Mouse (Mus musculus): Measurements from ENCODE around the gene Tut1. TPM values are rescaled to one million over a fixed set of nuclear protein-coding genes. Genes with fewer than 3 reads are reported as not detected.

The Tut1 gene
- polyA plus RNA-seq, 1 experiment from 2014 or later = 30.0 TPM

DNA sequence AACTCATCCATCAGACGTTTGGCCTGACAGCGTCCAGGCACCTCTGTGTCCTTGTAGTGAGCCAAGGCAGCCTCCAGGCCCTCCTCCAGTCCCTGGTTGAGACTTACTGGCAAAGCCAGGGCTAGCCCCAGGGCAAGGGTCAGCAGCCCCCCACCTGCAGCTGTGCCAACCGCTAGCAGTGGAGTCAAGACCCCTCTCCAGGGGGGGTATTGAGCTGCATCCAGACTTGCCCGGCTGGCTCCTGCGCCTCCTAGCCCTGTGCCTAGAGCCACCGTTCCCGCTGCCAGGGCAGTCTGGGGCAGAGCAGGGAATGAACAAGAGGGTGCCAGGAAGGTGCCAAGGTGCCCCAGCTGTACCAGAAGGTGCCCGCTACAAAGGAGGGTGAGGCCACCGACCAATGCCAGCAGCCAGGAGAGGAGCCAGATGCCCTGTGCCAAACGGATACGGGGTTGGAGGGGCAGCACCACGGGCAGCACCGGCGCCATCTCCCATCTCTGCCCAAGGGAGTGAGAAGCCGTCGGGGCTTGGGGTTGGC lies 24.9 kb upstream of the Tut1 start:
- no peak; the same call in 1 of the 2 replicates for ATAC-seq (ENCODE audit: insufficient number of reproducible peaks, low FRiP score, low TSS enrichment, low read depth)
- peak overlapping the region; percentile 84 for H3K4me3 ChIP-seq
- peak overlapping the region; percentile 76 for H3K9ac ChIP-seq
- no peaks in the 10 kb centered on the region for H3K27me3 ChIP-seq
- WGBS = 26% methylated on average over 16 of the region's 16 CpGs
- peaks cover 39% of the 10 kb centered on the region for H3K36me3 ChIP-seq
- peaks cover 29% of the 10 kb centered on the region for H3K4me1 ChIP-seq
- H3K9me3 ChIP-seq = no peaks in the 10 kb centered on the region
- H3K27ac ChIP-seq = peak overlapping the region; percentile 88
- H3K4me2 ChIP-seq = peak overlapping the region; percentile 74

DNA sequence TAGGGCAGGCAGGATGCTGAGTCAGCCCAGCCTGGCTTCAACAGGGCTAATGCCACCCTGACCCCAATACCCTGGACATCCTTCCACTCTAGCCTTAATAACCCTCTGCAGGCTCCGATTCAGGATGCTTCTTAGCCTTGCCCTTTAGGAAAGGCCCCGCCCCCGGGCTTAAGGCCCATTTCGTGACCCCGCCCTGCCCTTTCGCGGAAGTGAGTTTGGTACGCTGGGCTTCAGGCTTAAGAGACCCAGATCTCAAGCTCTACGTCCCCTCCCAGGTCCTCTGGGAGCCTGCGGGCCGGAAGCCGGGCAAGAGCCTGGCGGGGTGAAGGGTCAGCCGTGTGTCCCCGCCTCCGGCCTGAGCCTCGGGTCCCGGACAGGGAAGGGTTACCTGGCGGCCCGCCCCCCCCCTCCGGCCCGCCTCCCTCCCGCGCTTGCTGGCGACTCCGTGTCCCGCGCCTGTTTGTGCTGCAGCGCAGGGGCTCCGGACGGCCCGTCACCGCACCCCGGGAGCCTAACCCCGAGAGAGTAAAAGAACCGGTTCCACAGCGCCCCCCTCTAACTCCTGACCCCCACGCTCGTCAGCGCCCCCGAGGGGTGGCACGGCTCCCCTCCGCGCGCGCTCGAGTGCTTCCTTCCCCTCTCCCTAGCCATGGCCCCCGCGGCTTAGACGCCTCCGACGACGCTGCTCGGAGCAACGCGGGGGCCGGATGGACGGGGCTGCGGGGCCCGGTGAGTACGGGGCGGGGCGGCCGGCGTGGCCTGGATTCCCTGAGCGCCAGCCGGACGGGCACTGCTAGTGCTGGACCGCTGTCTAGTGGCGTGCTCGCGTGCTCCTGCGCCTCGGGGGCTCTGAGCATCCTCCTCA lies 24.2 kb upstream of the Tut1 start, which contains the start of the genes Rom1 and Eml3:
Rom1 (minus strand) TSS at position 133 of the 865 bp plus-strand sequence.
Eml3 (plus strand) TSS at position 329 of the 865 bp plus-strand sequence.
- Histone ChIP-seq H3K9ac (peak within 1 kb of the TSS; percentile 76), H3K27me3 (no peaks in the 10 kb centered on the region), H3K4me2 (peak within 1 kb of the TSS; percentile 74), H3K27ac (peak within 1 kb of the TSS; percentile 88), H3K4me1 (peaks cover 29% of the 10 kb centered on the region), H3K4me3 (peak within 1 kb of the TSS; percentile 84), H3K9me3 (no peaks in the 10 kb centered on the region), H3K36me3 (peaks cover 46% of the 10 kb centered on the region)
- under 1% methylated on average over 72 of the region's 74 CpGs for WGBS
- peak; percentile 75 for ATAC-seq (ENCODE audit: insufficient number of reproducible peaks, low FRiP score, low TSS enrichment, low read depth)

DNA sequence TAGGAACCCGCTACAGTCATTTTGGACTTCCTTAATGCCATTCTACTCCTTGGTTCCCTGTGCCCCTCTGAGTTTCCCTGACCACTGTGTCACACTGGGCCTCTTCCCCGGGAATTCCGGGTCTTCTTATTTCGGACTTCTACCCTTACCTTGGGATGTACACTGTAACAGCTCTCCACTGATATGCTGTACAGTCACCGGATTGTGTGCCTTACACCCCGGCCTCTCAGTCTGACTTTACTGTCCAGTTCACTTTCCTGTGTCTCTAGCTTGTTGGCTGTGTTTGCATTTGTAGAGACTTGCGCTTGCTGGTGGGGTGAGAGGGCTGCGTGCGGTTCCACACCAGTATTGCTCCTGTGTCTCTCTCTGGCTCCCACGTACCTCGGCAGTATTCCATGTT lies 23.5 kb upstream of the Tut1 start:
- H3K4me3 ChIP-seq = peak overlapping the region; percentile 84

DNA sequence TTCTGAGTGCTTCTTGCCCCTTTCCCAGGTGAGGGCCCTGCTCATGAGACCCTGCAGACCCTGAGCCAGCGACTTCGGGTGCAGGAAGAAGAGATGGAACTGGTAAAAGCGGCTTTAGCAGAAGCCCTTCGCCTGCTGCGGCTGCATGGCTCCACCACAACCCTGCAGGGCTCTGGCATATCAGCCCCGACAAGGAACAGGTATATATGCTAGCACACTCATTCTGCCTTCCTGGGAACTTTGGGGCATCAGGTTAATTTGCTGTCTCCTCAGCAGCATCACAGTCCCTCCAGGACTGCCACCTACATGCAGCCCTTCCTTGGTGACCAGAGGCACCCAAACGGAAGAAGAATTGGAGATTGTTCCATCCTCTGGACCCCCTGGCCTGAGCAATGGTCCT lies 22.9 kb upstream of the Tut1 start:
- H3K9ac ChIP-seq = peak overlapping the region; percentile 76; the same call in 1 of the 2 replicates
- H3K4me3 ChIP-seq = peak overlapping the region; percentile 84
- H3K27ac ChIP-seq = no peak overlapping the region
- H3K36me3 ChIP-seq = peaks cover 51% of the 10 kb centered on the region
- peaks cover 29% of the 10 kb centered on the region for H3K4me1 ChIP-seq
- H3K4me2 ChIP-seq = peak overlapping the region; percentile 74
- no peaks in the 10 kb centered on the region for H3K27me3 ChIP-seq
- no peak for ATAC-seq (ENCODE audit: insufficient number of reproducible peaks, low FRiP score, low TSS enrichment, low read depth)
- 74% methylated on average over 7 of the region's 7 CpGs for WGBS
- H3K9me3 ChIP-seq = no peaks in the 10 kb centered on the region

More for the DNA sequence above, 23.5 kb upstream of the Tut1 start:
- Histone ChIP-seq H3K27ac (peak overlapping the region; percentile 88), H3K4me1 (peaks cover 29% of the 10 kb centered on the region), H3K27me3 (no peaks in the 10 kb centered on the region), H3K9me3 (no peaks in the 10 kb centered on the region), H3K36me3 (peaks cover 52% of the 10 kb centered on the region), H3K4me2 (peak overlapping the region; percentile 74), H3K9ac (peak overlapping the region; percentile 76)
- ATAC-seq (ENCODE audit: insufficient number of reproducible peaks, low FRiP score, low TSS enrichment, low read depth) = no peak
- WGBS = 7% methylated on average over 11 of the region's 11 CpGs

DNA sequence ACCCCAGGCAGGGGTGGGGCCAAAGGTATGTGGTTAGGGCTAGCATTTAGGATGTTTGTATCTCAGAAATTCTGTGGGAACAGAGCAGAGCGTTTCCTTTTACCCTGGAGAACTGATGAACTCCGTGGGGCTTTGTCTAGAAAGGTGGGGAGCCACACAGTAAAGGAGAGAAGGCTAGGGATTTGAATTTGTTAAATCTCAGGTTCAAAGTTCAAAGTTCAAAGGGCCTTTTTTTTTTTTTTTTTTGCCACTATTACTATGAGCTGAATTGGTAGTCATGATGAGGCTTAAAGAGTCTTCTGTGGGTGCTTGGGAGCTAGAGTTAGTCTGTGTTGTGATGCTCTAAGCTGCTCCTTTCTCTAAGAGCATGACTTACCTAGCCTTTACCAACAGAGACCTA lies 16.9 kb upstream of the Tut1 start:
- H3K9ac ChIP-seq = no peak overlapping the region
- H3K36me3 ChIP-seq = peaks cover 67% of the 10 kb centered on the region
- ATAC-seq (ENCODE audit: insufficient number of reproducible peaks, low FRiP score, low TSS enrichment, low read depth) = no peak

DNA sequence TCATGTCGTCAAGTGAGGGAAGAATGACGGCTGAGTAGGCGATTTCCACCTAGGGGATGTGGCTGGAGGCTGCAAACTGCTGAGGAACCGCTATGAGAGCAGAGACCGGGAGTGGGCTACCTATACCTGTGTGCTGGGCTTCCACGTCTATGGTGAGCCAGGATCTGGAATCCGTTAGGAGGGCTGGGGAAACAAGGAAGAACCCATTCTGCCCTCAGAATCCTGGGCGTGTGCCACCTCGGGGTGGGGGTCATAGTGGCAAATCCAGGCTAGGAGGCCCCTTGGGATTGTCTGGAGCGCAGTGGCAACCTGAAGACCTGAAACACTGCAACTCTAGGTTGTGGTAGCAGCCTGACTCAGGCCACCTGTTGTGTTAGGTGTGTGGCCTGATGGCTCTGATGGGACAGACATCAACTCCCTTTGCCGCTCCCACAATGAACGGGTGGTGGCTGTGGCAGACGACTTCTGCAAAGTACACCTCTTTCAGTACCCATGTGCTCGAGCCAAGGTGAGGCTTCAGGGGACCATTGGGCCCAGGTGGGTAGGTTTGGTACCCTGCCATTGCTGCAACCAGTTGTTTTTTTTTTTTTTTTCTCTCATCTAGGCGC lies 13.0 kb upstream of the Tut1 start:
- H3K4me1 ChIP-seq = peaks cover 37% of the 10 kb centered on the region
- peaks cover 48% of the 10 kb centered on the region for H3K36me3 ChIP-seq
- H3K4me3 ChIP-seq = peak overlapping the region; percentile 90
- H3K9me3 ChIP-seq = no peaks in the 10 kb centered on the region
- no peak for ATAC-seq (ENCODE audit: insufficient number of reproducible peaks, low FRiP score, low TSS enrichment, low read depth)
- peak overlapping the region; percentile 98 for H3K27ac ChIP-seq
- no peaks in the 10 kb centered on the region for H3K27me3 ChIP-seq
- H3K4me2 ChIP-seq = peak overlapping the region; percentile 64; the same call in 1 of the 2 replicates
- WGBS = 73% methylated on average over 15 of the region's 15 CpGs
- no peak overlapping the region; the same call in 1 of the 2 replicates for H3K9ac ChIP-seq

More for the DNA sequence above, 16.9 kb upstream of the Tut1 start:
- H3K4me1 ChIP-seq = peaks cover 12% of the 10 kb centered on the region
- H3K9me3 ChIP-seq = no peaks in the 10 kb centered on the region
- no peaks in the 10 kb centered on the region for H3K27me3 ChIP-seq
- H3K27ac ChIP-seq = no peak overlapping the region
- H3K4me3 ChIP-seq = no peak overlapping the region
- WGBS = 87% methylated on average over 2 of the region's 2 CpGs
- H3K4me2 ChIP-seq = no peak overlapping the region

DNA sequence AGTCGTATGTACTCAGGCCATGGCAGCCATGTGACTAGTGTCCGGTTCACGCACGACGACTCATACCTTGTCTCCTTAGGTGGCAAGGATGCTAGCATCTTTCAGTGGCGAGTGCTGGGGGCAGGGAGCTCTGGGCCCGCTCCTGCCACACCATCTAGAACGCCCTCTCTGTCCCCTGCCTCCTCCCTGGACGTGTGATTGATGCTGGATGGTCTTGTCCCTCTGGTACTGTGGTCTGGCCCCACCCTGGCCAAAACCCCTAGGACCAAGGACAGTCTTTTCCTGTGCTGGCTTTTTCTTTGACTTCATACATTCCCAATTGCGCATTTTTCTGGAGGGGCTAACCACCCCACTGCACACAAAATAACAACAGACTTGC lies 12.5 kb upstream of the Tut1 start:
- Histone ChIP-seq H3K9ac (peak overlapping the region; percentile 35), H3K4me1 (peaks cover 37% of the 10 kb centered on the region), H3K27ac (peak overlapping the region; percentile 98), H3K9me3 (no peaks in the 10 kb centered on the region), H3K27me3 (no peaks in the 10 kb centered on the region), H3K4me2 (peak overlapping the region; percentile 64), H3K36me3 (peaks cover 49% of the 10 kb centered on the region), H3K4me3 (peak overlapping the region; percentile 90)
- ATAC-seq (ENCODE audit: insufficient number of reproducible peaks, low FRiP score, low TSS enrichment, low read depth) = no peak
- whole genome bisulfite sequencing = 28% methylated on average over 10 of the region's 10 CpGs

DNA sequence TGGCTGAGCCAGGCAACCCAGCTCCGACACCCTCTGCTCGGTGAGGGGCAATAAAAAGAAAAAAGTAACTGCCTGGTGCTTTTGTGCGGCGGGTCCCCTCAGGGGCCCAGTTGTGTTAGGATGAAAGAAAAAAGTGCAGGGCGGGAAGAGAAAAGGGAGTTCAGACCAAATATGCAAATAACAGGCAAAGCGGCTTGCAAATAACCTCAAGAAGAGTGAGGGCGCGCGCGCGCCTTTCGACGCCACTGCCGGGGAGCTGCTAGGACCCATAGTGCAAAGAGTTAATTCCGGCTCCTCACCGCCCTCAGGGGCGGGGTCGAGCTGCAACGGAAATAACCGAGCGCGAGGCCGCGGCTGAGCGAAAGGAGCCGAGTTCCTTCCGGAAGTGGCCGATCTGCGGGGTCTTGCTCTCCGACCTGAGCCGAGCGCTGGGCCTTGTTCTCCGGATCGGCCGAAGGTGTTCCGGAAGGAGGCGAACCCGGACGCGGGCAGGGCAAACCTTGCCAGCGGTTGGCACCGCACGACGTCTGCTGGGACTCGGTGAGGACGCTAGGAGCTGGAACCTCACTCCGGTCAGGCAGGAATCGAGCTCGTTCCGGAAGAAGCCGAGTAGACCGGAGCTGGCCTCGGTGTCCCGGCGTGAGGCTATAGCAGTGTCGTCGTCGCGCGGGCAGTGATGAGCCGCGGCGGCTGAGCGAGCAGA lies 12.0 kb upstream of the Tut1 start, which contains the start of gene Mta2:
Mta2 (plus strand) TSS at position 361 of the 703 bp plus-strand sequence.
- under 1% methylated on average over 64 of the region's 64 CpGs for WGBS
- peak; percentile 92 for ATAC-seq (ENCODE audit: insufficient number of reproducible peaks, low FRiP score, low TSS enrichment, low read depth)
- H3K27me3 ChIP-seq = no peaks in the 10 kb centered on the region

DNA sequence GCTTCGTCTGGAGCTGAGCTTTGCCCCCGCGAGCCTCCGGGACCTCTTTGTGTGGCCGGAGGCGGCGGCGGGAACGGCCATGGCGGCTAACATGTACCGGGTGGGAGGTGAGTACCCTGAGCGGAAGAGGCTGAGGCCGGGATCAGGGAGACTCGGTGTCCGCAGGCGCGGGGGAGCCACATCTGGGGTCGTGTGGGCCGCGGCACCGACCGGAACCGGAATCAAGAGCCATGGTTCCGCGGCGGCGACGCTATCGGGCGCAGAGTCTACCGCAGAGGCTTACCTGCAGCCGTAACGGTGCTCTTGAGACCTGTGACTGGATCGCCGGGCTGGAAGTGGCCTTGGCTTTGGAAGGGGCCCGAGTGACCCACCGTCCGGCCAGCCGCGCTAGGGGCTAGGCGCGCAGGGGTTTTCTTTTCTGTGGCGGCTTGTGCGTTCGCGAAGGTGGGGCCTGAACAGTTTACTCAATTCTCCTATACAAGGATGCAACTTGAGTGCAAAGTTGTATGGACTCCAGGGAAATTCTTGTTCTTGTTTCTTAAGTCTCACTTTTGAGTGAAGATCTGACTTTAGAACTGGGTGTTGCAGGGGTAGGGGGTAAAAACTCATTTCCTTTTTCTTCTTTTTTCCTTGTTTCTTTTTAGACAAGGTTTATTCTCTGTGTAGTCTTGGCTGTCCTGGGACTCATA lies 11.2 kb upstream of the Tut1 start:
- ATAC-seq (ENCODE audit: insufficient number of reproducible peaks, low FRiP score, low TSS enrichment, low read depth) = peak; percentile 31; the same call in 1 of the 2 replicates
- peak overlapping the region; percentile 90 for H3K4me3 ChIP-seq
- H3K27ac ChIP-seq = peak overlapping the region; percentile 98
- peak overlapping the region; percentile 64 for H3K4me2 ChIP-seq
- H3K27me3 ChIP-seq = no peaks in the 10 kb centered on the region
- H3K9me3 ChIP-seq = no peaks in the 10 kb centered on the region
- peaks cover 37% of the 10 kb centered on the region for H3K4me1 ChIP-seq
- H3K36me3 ChIP-seq = peaks cover 47% of the 10 kb centered on the region
- peak overlapping the region; percentile 94 for H3K9ac ChIP-seq
- WGBS = under 1% methylated on average over 46 of the region's 46 CpGs

More for the DNA sequence above, 12.0 kb upstream of the Tut1 start, which contains the start of gene Mta2:
- H3K4me3 ChIP-seq = peak within 1 kb of the TSS; percentile 90
- H3K36me3 ChIP-seq = peaks cover 48% of the 10 kb centered on the region
- peaks cover 37% of the 10 kb centered on the region for H3K4me1 ChIP-seq
- peak within 1 kb of the TSS; percentile 94 for H3K9ac ChIP-seq
- H3K27ac ChIP-seq = peak within 1 kb of the TSS; percentile 98
- H3K9me3 ChIP-seq = no peaks in the 10 kb centered on the region
- H3K4me2 ChIP-seq = peak within 1 kb of the TSS; percentile 64

DNA sequence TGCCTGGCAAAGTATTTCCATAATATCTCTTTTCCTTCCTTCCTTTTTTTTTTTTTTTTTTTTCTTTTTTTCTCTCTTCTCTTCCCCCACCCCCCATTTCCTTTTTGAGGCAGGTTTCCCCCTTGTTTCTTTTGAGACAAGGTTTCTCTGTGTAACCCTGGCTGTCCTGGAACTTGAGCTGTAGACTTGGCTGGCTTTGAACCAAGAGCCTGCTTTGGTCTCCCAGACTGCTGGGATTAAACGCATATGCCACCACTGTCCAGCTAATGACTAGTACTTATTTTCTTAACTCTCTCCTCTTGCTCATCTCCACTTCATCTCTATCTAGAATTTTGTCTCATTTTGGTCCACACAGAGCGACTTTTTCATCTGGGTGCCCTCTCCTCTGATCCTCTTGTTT lies 10.6 kb upstream of the Tut1 start:
- ATAC-seq (ENCODE audit: insufficient number of reproducible peaks, low FRiP score, low TSS enrichment, low read depth) = no peak
- Histone ChIP-seq H3K9ac (peak overlapping the region; percentile 94), H3K4me1 (peaks cover 37% of the 10 kb centered on the region), H3K4me2 (peak overlapping the region; percentile 64), H3K27me3 (no peaks in the 10 kb centered on the region), H3K4me3 (peak overlapping the region; percentile 90), H3K27ac (peak overlapping the region; percentile 98; the same call in 1 of the 2 replicates), H3K9me3 (no peaks in the 10 kb centered on the region), H3K36me3 (peaks cover 48% of the 10 kb centered on the region)
- 58% methylated on average over 2 of the region's 2 CpGs for whole genome bisulfite sequencing

DNA sequence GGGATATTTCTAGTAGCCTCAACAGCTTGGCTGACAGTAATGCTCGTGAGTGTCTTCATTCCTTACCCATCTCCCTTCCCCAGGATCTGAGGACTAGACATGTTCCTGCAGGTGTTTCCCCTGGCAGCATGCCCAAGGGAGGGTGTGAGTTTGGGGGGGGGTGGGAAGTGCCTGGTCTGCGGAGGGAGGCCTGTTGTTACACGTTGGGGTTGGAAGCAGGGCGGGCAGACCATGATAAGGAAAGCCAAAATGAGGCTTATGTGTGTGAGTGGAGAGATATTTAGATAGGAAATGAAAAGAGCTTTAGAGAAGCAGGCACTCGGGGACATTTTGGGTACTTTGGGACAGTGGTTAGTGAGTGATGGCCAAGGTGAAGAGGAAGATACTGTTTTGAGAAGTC lies 9.6 kb upstream of the Tut1 start:
- no peak for ATAC-seq (ENCODE audit: insufficient number of reproducible peaks, low FRiP score, low TSS enrichment, low read depth)
- 34% methylated on average over 5 of the region's 5 CpGs for WGBS
- Histone ChIP-seq H3K36me3 (peaks cover 48% of the 10 kb centered on the region), H3K27me3 (no peaks in the 10 kb centered on the region), H3K4me2 (peak overlapping the region; percentile 64), H3K9ac (no peak overlapping the region), H3K4me1 (peaks cover 37% of the 10 kb centered on the region), H3K4me3 (peak overlapping the region; percentile 90), H3K9me3 (no peaks in the 10 kb centered on the region), H3K27ac (0 out of 2 replicates have a peak overlapping the region, but pooled peaks have one; percentile 98)
